Mouse (Mus musculus) skeletal muscle tissue, adult 2 months (tissue): ENCODE results near the gene Tmem11.

Experiments
- DNase-seq: peaks from one replicate; pipeline ENCODE4 v3.0.0-alpha.2; 2012; ENCODE audit warnings: low read depth, low spot score

Tmem11 gene

GRCm38 (mm10) chr11:60827241-60827945 lies 51.7 kb downstream of the Tmem11 start:
- DNase-seq = no peak

DNA sequence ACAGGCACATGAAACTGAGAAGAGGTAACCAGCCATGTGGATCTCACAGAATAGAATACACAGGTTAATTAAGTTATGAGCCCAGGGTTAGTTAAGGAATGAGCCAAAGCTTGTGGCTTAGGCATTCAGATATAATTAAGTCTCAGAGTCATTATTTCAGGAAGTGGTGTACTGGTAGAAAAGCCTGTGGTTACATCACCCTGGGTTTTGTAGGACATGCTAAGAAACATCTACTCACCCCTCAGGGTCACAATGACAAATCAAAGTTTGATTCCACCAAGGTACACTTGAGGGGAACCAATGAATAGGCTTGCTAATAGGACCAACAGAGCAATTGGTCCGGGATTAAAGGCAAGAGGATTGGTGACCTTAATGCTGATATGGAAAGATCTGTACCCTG lies 52.4 kb downstream of the Tmem11 start:
- DNase-seq = no peak

DNA sequence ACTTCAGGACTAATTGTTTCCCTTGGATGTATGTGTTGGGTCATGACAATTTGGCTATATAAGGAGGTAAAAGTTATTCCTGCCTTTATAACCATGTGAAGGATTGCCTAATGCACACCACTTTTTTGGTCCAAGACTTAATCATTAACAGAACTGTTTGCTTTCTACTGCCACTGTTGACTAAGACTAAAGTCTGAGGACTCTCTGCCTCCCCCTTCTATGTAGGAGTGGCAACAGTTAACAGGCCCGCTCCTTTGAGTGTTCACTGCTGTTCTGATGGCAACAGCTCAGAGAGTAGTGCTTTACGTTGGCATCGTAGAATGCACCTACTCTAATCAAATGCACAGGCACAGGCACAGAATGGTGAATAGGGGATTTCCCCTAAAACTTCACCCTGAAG lies 53.9 kb downstream of the Tmem11 start:
- DNase-seq = no peak

- DNase-seq = no peak
These were observed 55.3 kb downstream of the Tmem11 start for GRCm38 (mm10) chr11:60823771-60824170.

DNA sequence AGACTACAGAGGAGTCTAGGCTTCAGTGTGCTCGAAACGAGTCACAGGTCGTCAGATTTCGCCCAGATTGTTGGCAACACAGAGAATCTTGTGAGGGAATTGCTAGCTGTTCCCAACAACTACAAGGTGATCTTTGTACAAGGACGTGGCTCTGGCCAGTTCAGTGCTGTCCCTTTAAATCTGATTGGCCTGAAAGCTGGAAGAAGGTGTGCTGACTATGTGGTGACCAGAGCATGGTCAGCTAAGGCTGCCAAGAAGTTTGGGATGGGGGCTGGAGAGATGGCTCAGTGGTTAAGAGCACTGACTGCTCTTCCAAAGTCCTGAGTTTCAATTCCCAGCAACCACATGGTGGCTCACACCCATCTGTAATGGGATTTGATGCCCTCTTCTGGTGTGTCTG lies 62.7 kb downstream of the Tmem11 start:
- DNase-seq = no peak
